Mouse (Mus musculus) spleen, adult 2 months (tissue): ENCODE results near the gene Tmppe.

ENCODE experiments used
- CTCF ChIP-seq: fragments of 200-500 bp; IDR thresholded peaks from 2 replicates; pipeline ENCODE4 v1.5.1; 2011; ENCODE audit warnings: mild to moderate bottlenecking, inconsistent platforms; ENCODE audit not compliant: insufficient read depth, insufficient read length, insufficient replicate concordance; ENCODE audit errors: extremely low read depth
- POLR2A ChIP-seq: fragments of 200-500 bp; IDR thresholded peaks from 2 replicates; pipeline ENCODE4 v1.6.1; 2011; ENCODE audit warnings: low read depth, low read length, inconsistent platforms

DNA sequence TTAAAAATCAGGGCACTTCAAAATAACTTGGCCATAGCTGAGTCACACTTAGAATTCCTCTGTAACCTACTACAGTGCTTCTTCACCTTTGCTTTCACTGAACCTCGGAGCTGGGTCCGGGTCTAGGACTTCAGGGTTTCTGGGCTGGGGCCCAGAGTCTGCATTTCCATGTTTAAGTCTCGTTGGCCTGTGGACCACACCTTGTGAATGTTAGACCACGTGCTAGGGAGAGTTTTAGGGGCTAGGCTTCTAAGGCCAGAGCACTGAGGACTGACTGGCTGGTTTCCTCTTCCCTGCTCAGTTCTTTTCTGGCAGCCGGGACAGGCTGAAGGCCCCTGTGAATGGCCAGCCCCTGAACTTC lies 337 bp upstream of the Tmppe start:
- no peak for TF ChIP-seq CTCF
- TF ChIP-seq POLR2A = no peak
